Mouse (Mus musculus) MEL (cell line): Measurements from ENCODE around the gene Grip1. TPM values are rescaled to one million over a fixed set of nuclear protein-coding genes. Genes with fewer than 3 reads are reported as not detected.

Experiments
- DNase-seq: peaks from one replicate; pipeline ENCODE4 v3.0.0; 2011; ENCODE audit warnings: low read depth, low spot score
- H3K27ac ChIP-seq: 2 replicates; pipeline ENCODE4 v1.5.1; 2012; ENCODE audit warnings: low read depth, mild to moderate bottlenecking, control low read depth, low read length, moderate library complexity; ENCODE audit not compliant: control insufficient read depth
- H3K27me3 ChIP-seq, 2 experiments: fragments of 150-350 bp in 1 of 2; sonication (generic) in 1 of 2; 2 replicates each; pipeline ENCODE4 v1.6.1; 2012; ENCODE audit warnings: low read length in 2 of 2, mild to moderate bottlenecking in 2 of 2, improper control_type of control experiment in 1 of 2, moderate library complexity in 1 of 2; ENCODE audit not compliant: insufficient read depth in 2 of 2, control insufficient read depth in 1 of 2
- H3K36me3 ChIP-seq, 2 experiments: 2 replicates each; pipeline ENCODE4 v1.6.1; 2012 to 2014; ENCODE audit warnings: low read length in 2 of 2, improper control_type of control experiment in 1 of 2, inconsistent platforms in 1 of 2, mild to moderate bottlenecking in 1 of 2; ENCODE audit not compliant: insufficient read depth in 2 of 2, control insufficient read depth in 1 of 2
- H3K4me1 ChIP-seq, 2 experiments: fragments of 150-350 bp in 1 of 2; sonication (generic) in 1 of 2; 2 replicates each; pipeline ENCODE4 v1.6.1; 2012; ENCODE audit warnings: low read length in 2 of 2, improper control_type of control experiment in 1 of 2, mild to moderate bottlenecking in 1 of 2; ENCODE audit not compliant: insufficient read depth in 2 of 2, control insufficient read depth in 1 of 2
- H3K4me3 ChIP-seq, 2 experiments: fragments of 150-350 bp in 1 of 2; sonication (generic) in 1 of 2; 2 replicates each; pipeline ENCODE4 v1.5.1; 2012; ENCODE audit warnings: low read depth in 2 of 2, low read length in 2 of 2, mild to moderate bottlenecking in 2 of 2, moderate library complexity in 2 of 2, control low read depth in 1 of 2, improper control_type of control experiment in 1 of 2; ENCODE audit not compliant: control insufficient read depth in 1 of 2, insufficient read depth in 1 of 2
- H3K79me2 ChIP-seq: 2 replicates; pipeline ENCODE4 v1.6.1; 2012; ENCODE audit warnings: mild to moderate bottlenecking, low read length, moderate library complexity; ENCODE audit not compliant: control insufficient read depth, poor library complexity, insufficient read depth
- H3K9ac ChIP-seq: 2 replicates; pipeline ENCODE4 v1.6.1; 2012; ENCODE audit warnings: low read depth, mild to moderate bottlenecking, control low read depth, low read length, moderate library complexity; ENCODE audit not compliant: control insufficient read depth, poor library complexity, severe bottlenecking
- H3K9me3 ChIP-seq: fragments of 150-350 bp; sonication (generic); replicated peaks from 2 replicates; pipeline ENCODE4 v1.6.1; 2012; ENCODE audit warnings: mild to moderate bottlenecking, low read length, improper control_type of control experiment, moderate library complexity; ENCODE audit not compliant: insufficient read depth
- BHLHE40 ChIP-seq: IDR thresholded peaks from 2 replicates; pipeline ENCODE4 v1.6.1; 2012; ENCODE audit warnings: low read depth, mild to moderate bottlenecking, inconsistent platforms, low read length, improper control_type of control experiment, borderline replicate concordance
- CHD1 ChIP-seq: IDR thresholded peaks from 2 replicates; pipeline ENCODE4 v1.6.1; 2012; ENCODE audit warnings: low read depth, mild to moderate bottlenecking, inconsistent platforms, low read length, improper control_type of control experiment
- CTCF ChIP-seq, 3 experiments: IDR thresholded peaks in 2 of 3; conservative IDR thresholded peaks in 1 of 3; 2 replicates each; pipeline ENCODE4 v1.5.1; 2011 to 2012; ENCODE audit warnings: low read length in 3 of 3, low read depth in 2 of 3, mild to moderate bottlenecking in 2 of 3, improper control_type of control experiment in 1 of 3, inconsistent platforms in 1 of 3, mixed read lengths in 1 of 3, moderate library complexity in 1 of 3; ENCODE audit not compliant: control insufficient read depth in 1 of 3, insufficient read depth in 1 of 3, poor library complexity in 1 of 3, severe bottlenecking in 1 of 3
- E2F4 ChIP-seq: IDR thresholded peaks from 2 replicates; pipeline ENCODE4 v1.6.1; 2011; ENCODE audit warnings: low read depth, low read length, improper control_type of control experiment, borderline replicate concordance
- ETS1 ChIP-seq: IDR thresholded peaks from 2 replicates; pipeline ENCODE4 v1.6.1; 2012; ENCODE audit warnings: low read depth, mild to moderate bottlenecking, inconsistent platforms, low read length, improper control_type of control experiment, moderate library complexity
- GABPA ChIP-seq: IDR thresholded peaks from 2 replicates; pipeline ENCODE4 v1.6.1; 2012; ENCODE audit warnings: low read depth, mild to moderate bottlenecking, inconsistent platforms, low read length, improper control_type of control experiment, moderate library complexity
- KAT2A ChIP-seq: conservative IDR thresholded peaks from 2 replicates; pipeline ENCODE4 v1.6.1; 2012; ENCODE audit warnings: low read depth, low read length, improper control_type of control experiment, inconsistent platforms
- MAFK ChIP-seq: IDR thresholded peaks from 2 replicates; pipeline ENCODE4 v1.6.1; 2011; ENCODE audit warnings: low read depth, mild to moderate bottlenecking, low read length, improper control_type of control experiment, borderline replicate concordance
- MAZ ChIP-seq: IDR thresholded peaks from 2 replicates; pipeline ENCODE4 v1.6.1; 2012; ENCODE audit warnings: low read depth, mild to moderate bottlenecking, inconsistent platforms, low read length, improper control_type of control experiment
- MEF2A ChIP-seq: IDR thresholded peaks from 2 replicates; pipeline ENCODE4 v1.6.1; 2014; ENCODE audit warnings: low read depth, mild to moderate bottlenecking, inconsistent platforms, low read length, improper control_type of control experiment; ENCODE audit not compliant: poor library complexity, insufficient replicate concordance, severe bottlenecking; ENCODE audit errors: extremely low read depth
- MXI1 ChIP-seq: IDR thresholded peaks from 2 replicates; pipeline ENCODE4 v1.6.1; 2011; ENCODE audit warnings: mild to moderate bottlenecking, low read depth, low read length, improper control_type of control experiment
- MYB ChIP-seq: IDR thresholded peaks from 2 replicates; pipeline ENCODE4 v1.6.1; 2011; ENCODE audit warnings: mild to moderate bottlenecking, low read depth, low read length, improper control_type of control experiment
- MYC ChIP-seq: IDR thresholded peaks from 2 replicates; pipeline ENCODE4 v1.6.1; 2011; ENCODE audit warnings: low read depth, mild to moderate bottlenecking, low read length, improper control_type of control experiment, moderate library complexity
- NRF1 ChIP-seq: IDR thresholded peaks from 2 replicates; pipeline ENCODE4 v1.6.1; 2014; ENCODE audit warnings: low read depth, mild to moderate bottlenecking, inconsistent platforms, low read length, improper control_type of control experiment, moderate library complexity; ENCODE audit not compliant: poor library complexity, insufficient read depth, severe bottlenecking
- POLR2A ChIP-seq, 2 experiments: IDR thresholded peaks; 2 replicates each; pipeline ENCODE4 v1.6.1; 2011 to 2012; ENCODE audit warnings: low read length in 2 of 2, mild to moderate bottlenecking in 2 of 2, control low read depth in 1 of 2, improper control_type of control experiment in 1 of 2, low read depth in 1 of 2, moderate library complexity in 1 of 2; ENCODE audit not compliant: control insufficient read depth in 1 of 2, insufficient read depth in 1 of 2, poor library complexity in 1 of 2
- POLR2AphosphoS2 ChIP-seq: IDR thresholded peaks from 2 replicates; pipeline ENCODE4 v1.6.1; 2011; ENCODE audit warnings: low read length, improper control_type of control experiment
- POLR2AphosphoS5 ChIP-seq: IDR thresholded peaks from 2 replicates; pipeline ENCODE4 v1.6.1; 2012; ENCODE audit warnings: low read depth, borderline replicate concordance, mild to moderate bottlenecking, inconsistent platforms, low read length, moderate library complexity, mixed read lengths
- SIN3A ChIP-seq: IDR thresholded peaks from 2 replicates; pipeline ENCODE4 v1.6.1; 2012; ENCODE audit warnings: low read length, improper control_type of control experiment, inconsistent platforms
- TAL1 ChIP-seq: IDR thresholded peaks from 2 replicates; pipeline ENCODE4 v1.6.1; 2012; ENCODE audit warnings: mild to moderate bottlenecking, inconsistent platforms, low read length, moderate library complexity, mixed read lengths
- TBP ChIP-seq: IDR thresholded peaks from 2 replicates; pipeline ENCODE4 v1.8.0; 2011; ENCODE audit warnings: low read depth, low read length, improper control_type of control experiment
- TCF12 ChIP-seq: IDR thresholded peaks from 2 replicates; pipeline ENCODE4 v1.6.1; 2014; ENCODE audit warnings: low read depth, mild to moderate bottlenecking, inconsistent platforms, low read length, improper control_type of control experiment, moderate library complexity
- UBTF ChIP-seq: IDR thresholded peaks from 2 replicates; pipeline ENCODE4 v1.6.1; 2012; ENCODE audit warnings: low read depth, mild to moderate bottlenecking, inconsistent platforms, low read length, improper control_type of control experiment, moderate library complexity, borderline replicate concordance; ENCODE audit not compliant: insufficient read depth
- USF1 ChIP-seq: IDR thresholded peaks from 2 replicates; pipeline ENCODE4 v1.6.1; 2014; ENCODE audit warnings: low read depth, mild to moderate bottlenecking, inconsistent platforms, low read length, improper control_type of control experiment, moderate library complexity
- ZC3H11A ChIP-seq: IDR thresholded peaks from 2 replicates; pipeline ENCODE4 v1.6.1; 2012; ENCODE audit warnings: low read depth, mild to moderate bottlenecking, inconsistent platforms, low read length, improper control_type of control experiment
- ZMIZ1 ChIP-seq: IDR thresholded peaks from 2 replicates; pipeline ENCODE4 v1.6.1; 2012; ENCODE audit warnings: low read depth, mild to moderate bottlenecking, inconsistent platforms, low read length, improper control_type of control experiment, moderate library complexity
- polyA plus RNA-seq, 2 experiments: library from polyadenylated mRNA; stranded (reverse) in 1 of 2; unstranded in 1 of 2; fragments of >175 nt in 1 of 2; fragments of >200 nt in 1 of 2; gene quantifications; 2 replicates each; pipeline versions ENCODE4 v1.2.1 to v1.2.4; 2012; ENCODE audit warnings: low replicate concordance in 2 of 2, low read depth in 1 of 2; ENCODE audit not compliant: insufficient read length in 2 of 2, insufficient read depth in 1 of 2, missing spikeins in 1 of 2
- total RNA-seq: library from RNA; depleted of rRNA; stranded (reverse); fragments of 300-350 nt; gene quantifications from 2 replicates; pipeline ENCODE4 v1.2.3, GENCODE M21; 2012

Gene Grip1
- total and polyA plus RNA-seq, 3 experiments: 0.04 TPM; not detected in 2

DNA sequence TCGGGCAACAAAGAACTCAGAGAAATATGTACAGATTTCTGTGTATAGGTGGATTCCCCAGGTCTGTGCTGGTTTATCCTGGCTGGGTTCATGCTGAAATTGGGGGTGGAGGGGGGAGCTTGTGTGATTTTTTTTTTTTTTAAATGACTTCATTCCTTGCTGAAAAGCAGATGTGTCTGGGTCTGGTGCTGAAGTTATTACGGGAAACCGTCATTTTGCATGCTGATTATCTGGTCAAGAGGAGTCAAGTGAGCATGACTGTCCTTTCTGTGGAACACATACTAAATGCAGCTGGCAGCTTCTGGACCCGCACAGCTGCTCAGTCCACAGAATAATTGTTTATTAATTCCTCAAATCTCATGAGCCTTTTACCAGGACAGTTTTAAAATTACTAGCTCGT is 366.1 kb downstream of the Grip1 start:
- Histone ChIP-seq H3K9me3 (no peaks in the 10 kb centered on the region), H3K27me3 (no peaks in the 10 kb centered on the region), H3K4me3 (no peak overlapping the region), H3K9ac (no peak overlapping the region), H3K36me3 (no peaks in the 10 kb centered on the region), H3K4me1 (no peaks in the 10 kb centered on the region), H3K27ac (no peak overlapping the region), H3K79me2 (no peaks in the 10 kb centered on the region)
- no peak for DNase-seq
- TF ChIP-seq POLR2A (IDR thresholded peaks at IDR 0.05; ENCODE audit: control insufficient read depth in 1 of 2, insufficient read depth in 1 of 2, low read depth in 1 of 2, low read length in 2 of 2, poor library complexity in 1 of 2) (no peak), POLR2AphosphoS5 (no peak), MYB (no peak), ETS1 (no peak), USF1 (no peak), BHLHE40 (no peak), TAL1 (no peak), MAFK (no peak), CHD1 (no peak), NRF1 (no peak), KAT2A (no peak), ZMIZ1 (no peak), MEF2A (no peak), POLR2AphosphoS2 (no peak)

GRCm38 (mm10) chr10:119820428-119820827 is 366.8 kb downstream of the Grip1 start:
- no peaks in the 10 kb centered on the region for H3K36me3 ChIP-seq
- H3K9me3 ChIP-seq: no peaks in the 10 kb centered on the region
- H3K9ac ChIP-seq: no peak overlapping the region
- no peak overlapping the region for H3K4me3 ChIP-seq
- no peaks in the 10 kb centered on the region for H3K27me3 ChIP-seq
- no peak for DNase-seq
- TF ChIP-seq CTCF (IDR thresholded peaks at IDR 0.05 in 2 of 3, conservative IDR thresholded peaks at IDR 0.05 in 1 of 3; ENCODE audit: control insufficient read depth in 1 of 3, insufficient read depth in 1 of 3, low read depth in 2 of 3, low read length in 3 of 3, poor library complexity in 1 of 3, severe bottlenecking in 1 of 3): no peak
- H3K79me2 ChIP-seq: no peaks in the 10 kb centered on the region
- no peak overlapping the region for H3K27ac ChIP-seq
- no peaks in the 10 kb centered on the region for H3K4me1 ChIP-seq

- no peaks in the 10 kb centered on the region for H3K36me3 ChIP-seq
- no peaks in the 10 kb centered on the region for H3K9me3 ChIP-seq
- no peak overlapping the region for H3K9ac ChIP-seq
Measured at GRCm38 (mm10) chr10:119823691-119824090, 370.1 kb downstream of the Grip1 start.

More at GRCm38 (mm10) chr10:119823691-119824090, 370.1 kb downstream of the Grip1 start:
- Histone ChIP-seq H3K27me3 (no peaks in the 10 kb centered on the region), H3K27ac (no peak overlapping the region), H3K79me2 (no peaks in the 10 kb centered on the region), H3K4me3 (no peak overlapping the region), H3K4me1 (no peaks in the 10 kb centered on the region)
- no peak for DNase-seq
- no peak for TF ChIP-seq UBTF
- no peak for TF ChIP-seq SIN3A
- no peak for TF ChIP-seq TBP
- TF ChIP-seq ZC3H11A: no peak
- no peak for TF ChIP-seq POLR2A (IDR thresholded peaks at IDR 0.05; ENCODE audit: control insufficient read depth in 1 of 2, insufficient read depth in 1 of 2, low read depth in 1 of 2, low read length in 2 of 2, poor library complexity in 1 of 2)
- no peak for TF ChIP-seq MXI1
- TF ChIP-seq POLR2AphosphoS5: no peak
- no peak for TF ChIP-seq TCF12
- no peak for TF ChIP-seq MYB
- no peak for TF ChIP-seq E2F4
- TF ChIP-seq MAZ: no peak
- no peak for TF ChIP-seq BHLHE40
- no peak for TF ChIP-seq ZMIZ1
- no peak for TF ChIP-seq GABPA
- no peak for TF ChIP-seq MYC
